Mouse (Mus musculus) C2C12 (cell line): ENCODE measurements around the gene Cd3eap.

Experiments
- CEBPB ChIP-seq: IDR thresholded peaks from one replicate; pipeline ENCODE4 v1.6.1; 2011; ENCODE audit warnings: low read depth, mild to moderate bottlenecking, control low read depth, moderate library complexity
- CTCF ChIP-seq: IDR thresholded peaks from one replicate; pipeline ENCODE4 v1.5.1; 2011; ENCODE audit not compliant: control insufficient read depth, insufficient read depth, insufficient read length
- FOSL1 ChIP-seq: IDR thresholded peaks from one replicate; pipeline ENCODE4 v1.8.0; 2011; ENCODE audit warnings: mild to moderate bottlenecking, low read length; ENCODE audit not compliant: poor library complexity, insufficient read depth, severe bottlenecking
- MAX ChIP-seq: IDR thresholded peaks from one replicate; pipeline ENCODE4 v1.6.1; 2011; ENCODE audit warnings: mild to moderate bottlenecking, control low read depth
- MYOD1 ChIP-seq: IDR thresholded peaks from one replicate; pipeline ENCODE4 v1.6.1; 2011; ENCODE audit warnings: low read depth; ENCODE audit not compliant: control insufficient read depth, insufficient read length
- MYOG ChIP-seq: IDR thresholded peaks from one replicate; pipeline ENCODE4 v1.6.1; 2011; ENCODE audit not compliant: control insufficient read depth, insufficient read length; ENCODE audit errors: extremely low read depth
- USF1 ChIP-seq: IDR thresholded peaks from one replicate; pipeline ENCODE4 v1.6.1; 2011; ENCODE audit warnings: low read depth, mild to moderate bottlenecking, control low read depth, moderate library complexity

GRCm38 (mm10) chr7:19402535-19403112 lies 43.3 kb upstream of the Cd3eap start:
- no peak for TF ChIP-seq CTCF
- no peak for TF ChIP-seq USF1
- TF ChIP-seq FOSL1: no peak
- no peak for TF ChIP-seq MAX
- TF ChIP-seq MYOG: no peak
- no peak for TF ChIP-seq MYOD1
- no peak for TF ChIP-seq CEBPB
